Mouse (Mus musculus): ENCODE measurements at regions not wholly inside any gene's neighbourhood (a gene's known extent, or its start where the extent isn't known, plus 50 kb on each side); places are given as distances from the start of the nearest gene placed in this dataset.

- TF ChIP-seq CTCF (IDR thresholded peaks at IDR 0.05; ENCODE audit: control insufficient read depth, insufficient read depth, low read length), result no peak
- no peak for TF ChIP-seq POLR2A (IDR thresholded peaks at IDR 0.05; ENCODE audit: borderline replicate concordance, control insufficient read depth, low read depth, low read length)
These were observed 322.5 kb downstream of the Abcc12 start for GRCm38 (mm10) chr8:86258011-86258410.

Data from bone marrow, adult 2 months (tissue).